Mouse (Mus musculus): Measurements from ENCODE around the gene Oaz1. TPM values are rescaled to one million over a fixed set of nuclear protein-coding genes. Genes with fewer than 3 reads are reported as not detected.

Gene Oaz1
- polyA plus RNA-seq, 1 experiment from 2014 or later: 1,935 TPM

DNA sequence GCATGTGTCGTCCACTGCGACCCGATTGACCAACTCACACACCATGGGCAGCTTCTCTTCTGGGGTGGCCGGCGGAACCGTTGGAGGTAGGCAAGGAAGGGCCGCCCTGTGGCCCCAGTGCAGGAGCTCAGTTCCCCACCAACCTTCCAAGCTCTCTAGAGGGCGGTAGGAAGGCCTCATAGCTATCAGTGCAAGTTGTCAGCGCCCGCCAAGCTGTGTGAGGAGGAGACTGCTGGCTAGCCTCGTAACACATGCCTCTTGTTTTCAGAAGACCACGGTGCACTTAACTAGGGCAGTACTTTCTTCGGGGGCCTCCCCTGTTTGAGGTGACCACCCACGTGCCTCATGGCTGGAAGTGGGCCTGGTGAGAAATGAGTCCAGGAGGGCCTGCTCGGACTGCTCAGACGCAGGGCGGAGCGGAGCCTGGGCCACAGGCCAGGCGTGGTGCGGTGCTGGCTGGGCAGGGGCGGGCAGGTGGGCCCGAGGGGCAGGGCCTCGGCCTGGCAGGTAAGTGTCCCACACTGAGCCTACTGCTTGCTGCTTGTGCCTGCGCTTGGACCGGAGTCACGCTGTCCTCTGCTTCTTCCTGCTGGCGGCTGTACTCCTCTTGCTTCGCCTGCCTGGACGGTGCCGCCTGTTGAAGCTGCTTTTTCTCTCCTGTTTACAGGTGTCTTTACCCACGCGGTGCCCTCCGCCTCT lies 34.8 kb upstream of the Oaz1 start:
- Histone ChIP-seq H3K36me3 (ENCODE audit: control insufficient read depth, insufficient read depth, low read length) (peaks cover 61% of the 10 kb centered on the region), H3K9me3 (replicated peaks; ENCODE audit: control insufficient read depth, low read length) (no peaks in the 10 kb centered on the region), H3K27ac (ENCODE audit: low read depth, low read length) (peak overlapping the region; percentile 6), H3K4me2 (no peak overlapping the region), H3K4me3 (ENCODE audit: low read depth, low read length) (no peak overlapping the region), H3K4me1 (ENCODE audit: control insufficient read depth, insufficient read depth, low read length) (peaks cover 23% of the 10 kb centered on the region), H3K9ac (ENCODE audit: low read depth, low read length) (no peak overlapping the region), H3K27me3 (ENCODE audit: control insufficient read depth, insufficient read depth, low read length) (no peaks in the 10 kb centered on the region)
- 0 out of 2 replicates have a peak, but pooled peaks have one; percentile 15 for ATAC-seq (replicated peaks; ENCODE audit: insufficient number of reproducible peaks, low FRiP score, low TSS enrichment)
- WGBS (ENCODE audit: insufficient replicate concordance): 68% methylated on average over 33 of the region's 33 CpGs

DNA sequence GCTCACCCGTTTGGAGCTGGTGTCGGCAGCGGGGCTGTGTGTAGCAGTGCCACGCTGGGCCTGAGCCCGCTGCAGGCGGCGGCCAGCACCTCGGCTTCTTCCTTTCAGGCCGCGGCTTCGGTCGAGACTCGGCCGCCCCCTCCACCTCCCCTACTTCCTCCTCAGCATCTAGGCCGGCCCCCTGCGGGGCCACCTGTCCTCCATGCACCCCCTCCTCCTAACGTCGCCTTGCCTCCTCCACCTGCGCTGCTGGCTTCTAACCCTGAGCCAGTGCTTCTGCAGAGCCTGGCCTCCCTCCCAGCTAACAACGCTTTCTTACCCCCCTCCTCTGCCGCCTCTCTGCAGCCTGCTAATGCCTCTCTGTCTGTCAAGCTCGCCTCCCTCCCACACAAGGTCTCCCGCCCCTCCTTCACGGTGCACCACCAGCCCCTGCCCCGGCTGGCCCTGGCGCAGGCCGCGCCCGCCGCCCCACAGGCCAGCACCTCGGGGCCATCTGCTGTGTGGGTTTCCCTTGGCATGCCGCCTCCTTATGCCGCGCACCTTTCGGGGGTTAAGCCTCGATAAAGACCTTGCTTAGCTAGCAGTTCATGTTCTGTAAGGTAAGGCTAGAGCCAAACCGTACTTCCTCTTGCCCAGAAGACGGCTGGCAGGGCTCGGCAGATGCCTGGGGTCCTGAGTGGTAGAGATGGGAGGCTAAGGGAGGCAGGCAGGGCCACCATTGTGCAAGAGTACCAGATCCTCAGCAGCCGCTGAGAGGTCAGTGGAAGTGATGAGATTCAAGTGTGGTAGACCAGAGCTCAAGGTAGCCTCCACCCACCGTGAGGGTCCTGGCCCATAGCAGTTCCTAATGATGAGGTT lies 34.1 kb upstream of the Oaz1 start:
- H3K4me2 ChIP-seq: no peak overlapping the region
- H3K27me3 ChIP-seq (ENCODE audit: control insufficient read depth, insufficient read depth, low read length): no peaks in the 10 kb centered on the region
- H3K9me3 ChIP-seq (replicated peaks; ENCODE audit: control insufficient read depth, low read length): no peaks in the 10 kb centered on the region
- 72% methylated on average over 41 of the region's 41 CpGs for WGBS (ENCODE audit: insufficient replicate concordance)
- peaks cover 30% of the 10 kb centered on the region for H3K4me1 ChIP-seq (ENCODE audit: control insufficient read depth, insufficient read depth, low read length)
- H3K4me3 ChIP-seq (ENCODE audit: low read depth, low read length): no peak overlapping the region
- no peak for ATAC-seq (replicated peaks; ENCODE audit: insufficient number of reproducible peaks, low FRiP score, low TSS enrichment)
- H3K36me3 ChIP-seq (ENCODE audit: control insufficient read depth, insufficient read depth, low read length): peaks cover 57% of the 10 kb centered on the region
- H3K27ac ChIP-seq (ENCODE audit: low read depth, low read length): peak overlapping the region; percentile 6; the same call in 1 of the 2 replicates
- no peak overlapping the region for H3K9ac ChIP-seq (ENCODE audit: low read depth, low read length)

- ATAC-seq (replicated peaks; ENCODE audit: insufficient number of reproducible peaks, low FRiP score, low TSS enrichment): no peak
- Histone ChIP-seq H3K27me3 (ENCODE audit: control insufficient read depth, insufficient read depth, low read length) (no peaks in the 10 kb centered on the region), H3K4me3 (ENCODE audit: low read depth, low read length) (no peak overlapping the region), H3K27ac (ENCODE audit: low read depth, low read length) (no peak overlapping the region), H3K9ac (ENCODE audit: low read depth, low read length) (no peak overlapping the region), H3K4me2 (no peak overlapping the region), H3K9me3 (replicated peaks; ENCODE audit: control insufficient read depth, low read length) (no peaks in the 10 kb centered on the region), H3K4me1 (ENCODE audit: control insufficient read depth, insufficient read depth, low read length) (peaks cover 30% of the 10 kb centered on the region), H3K36me3 (ENCODE audit: control insufficient read depth, insufficient read depth, low read length) (peaks cover 49% of the 10 kb centered on the region)
- 91% methylated on average over 13 of the region's 13 CpGs for WGBS (ENCODE audit: insufficient replicate concordance)
Observed at GRCm38 (mm10) chr10:80793033-80793784, 33.2 kb upstream of the Oaz1 start.

GRCm38 (mm10) chr10:80793803-80794202 lies 32.7 kb upstream of the Oaz1 start:
- H3K27me3 ChIP-seq (ENCODE audit: control insufficient read depth, insufficient read depth, low read length): no peaks in the 10 kb centered on the region
- ATAC-seq (replicated peaks; ENCODE audit: insufficient number of reproducible peaks, low FRiP score, low TSS enrichment): no peak
- H3K27ac ChIP-seq (ENCODE audit: low read depth, low read length): no peak overlapping the region
- H3K4me3 ChIP-seq (ENCODE audit: low read depth, low read length): no peak overlapping the region
- H3K9me3 ChIP-seq (replicated peaks; ENCODE audit: control insufficient read depth, low read length): no peaks in the 10 kb centered on the region
- peaks cover 30% of the 10 kb centered on the region for H3K4me1 ChIP-seq (ENCODE audit: control insufficient read depth, insufficient read depth, low read length)
- WGBS (ENCODE audit: insufficient replicate concordance): 82% methylated on average over 4 of the region's 4 CpGs
- H3K36me3 ChIP-seq (ENCODE audit: control insufficient read depth, insufficient read depth, low read length): peaks cover 44% of the 10 kb centered on the region
- no peak overlapping the region for H3K9ac ChIP-seq (ENCODE audit: low read depth, low read length)
- no peak overlapping the region for H3K4me2 ChIP-seq

- Histone ChIP-seq H3K4me2 (no peak overlapping the region), H3K27ac (ENCODE audit: low read depth, low read length) (no peak overlapping the region; the same call in 1 of the 2 replicates), H3K4me3 (ENCODE audit: low read depth, low read length) (no peak overlapping the region), H3K9me3 (replicated peaks; ENCODE audit: control insufficient read depth, low read length) (no peaks in the 10 kb centered on the region), H3K27me3 (ENCODE audit: control insufficient read depth, insufficient read depth, low read length) (no peaks in the 10 kb centered on the region), H3K9ac (ENCODE audit: low read depth, low read length) (no peak overlapping the region), H3K4me1 (ENCODE audit: control insufficient read depth, insufficient read depth, low read length) (peaks cover 34% of the 10 kb centered on the region), H3K36me3 (ENCODE audit: control insufficient read depth, insufficient read depth, low read length) (peaks cover 39% of the 10 kb centered on the region)
- no peak for ATAC-seq (replicated peaks; ENCODE audit: insufficient number of reproducible peaks, low FRiP score, low TSS enrichment)
- 87% methylated on average over 8 of the region's 8 CpGs for WGBS (ENCODE audit: insufficient replicate concordance)
Observed at GRCm38 (mm10) chr10:80794750-80795149, 31.7 kb upstream of the Oaz1 start.

- Histone ChIP-seq H3K27ac (ENCODE audit: low read depth, low read length) (no peak overlapping the region), H3K4me1 (ENCODE audit: control insufficient read depth, insufficient read depth, low read length) (peaks cover 31% of the 10 kb centered on the region), H3K36me3 (ENCODE audit: control insufficient read depth, insufficient read depth, low read length) (peaks cover 33% of the 10 kb centered on the region), H3K4me2 (peak overlapping the region; percentile 96), H3K4me3 (ENCODE audit: low read depth, low read length) (peak overlapping the region; percentile 90), H3K27me3 (ENCODE audit: control insufficient read depth, insufficient read depth, low read length) (no peaks in the 10 kb centered on the region), H3K9ac (ENCODE audit: low read depth, low read length) (no peak overlapping the region), H3K9me3 (replicated peaks; ENCODE audit: control insufficient read depth, low read length) (no peaks in the 10 kb centered on the region)
- no peak for ATAC-seq (replicated peaks; ENCODE audit: insufficient number of reproducible peaks, low FRiP score, low TSS enrichment)
- WGBS (ENCODE audit: insufficient replicate concordance): 75% methylated on average over 9 of the region's 9 CpGs
Observed at GRCm38 (mm10) chr10:80796307-80796848, 30.1 kb upstream of the Oaz1 start.

DNA sequence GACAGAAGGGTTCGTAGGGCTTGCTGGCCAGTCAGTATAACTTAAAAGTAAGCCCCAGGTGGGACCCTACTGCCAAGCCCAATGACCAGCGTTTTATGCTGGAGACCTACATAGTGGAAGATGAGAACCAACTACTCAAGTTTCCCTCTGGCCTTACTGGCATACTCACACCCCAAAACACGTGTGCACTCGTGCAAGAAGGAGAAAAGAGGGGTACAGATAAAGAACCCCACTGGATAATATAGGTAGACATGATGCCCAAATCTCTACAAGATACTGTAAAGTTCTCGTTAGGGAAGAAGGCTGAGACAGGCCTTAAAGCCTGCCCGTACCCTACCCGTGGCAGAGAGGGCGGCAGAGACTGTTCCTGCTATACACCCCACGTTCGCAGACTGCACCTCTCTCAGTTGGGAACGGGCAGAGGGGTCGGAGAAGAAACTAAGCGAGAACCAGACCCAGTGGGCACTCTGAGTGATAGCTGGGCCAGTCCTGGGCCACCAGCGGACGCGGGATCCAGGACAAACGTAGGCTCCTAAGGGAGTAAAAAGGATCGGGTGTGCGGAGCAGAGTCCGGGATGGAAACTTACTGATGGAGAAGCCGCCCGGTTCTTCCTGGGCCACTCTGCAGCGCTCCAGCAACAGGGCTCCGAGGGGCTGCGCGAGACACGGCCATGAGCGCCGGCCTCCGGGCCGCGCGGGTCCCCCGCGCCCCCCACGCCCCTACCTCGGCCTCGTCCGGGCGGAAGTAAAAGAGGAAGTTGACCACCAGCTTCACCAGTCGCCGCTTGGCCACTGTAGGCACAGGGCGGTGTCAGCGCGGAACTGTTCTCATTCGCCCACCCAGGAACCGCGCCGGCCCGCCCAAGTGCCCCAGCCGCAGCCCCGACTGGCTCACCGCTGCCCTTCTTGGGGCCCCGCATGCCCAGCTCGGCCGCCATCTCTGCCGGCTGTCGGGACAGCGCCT lies 29.0 kb upstream of the Oaz1 start:
- 3% methylated on average over 59 of the region's 59 CpGs for WGBS (ENCODE audit: insufficient replicate concordance)
- Histone ChIP-seq H3K4me1 (ENCODE audit: control insufficient read depth, insufficient read depth, low read length) (peaks cover 20% of the 10 kb centered on the region), H3K27ac (ENCODE audit: low read depth, low read length) (peak overlapping the region; percentile 95), H3K4me3 (ENCODE audit: low read depth, low read length) (peak overlapping the region; percentile 90), H3K9ac (ENCODE audit: low read depth, low read length) (peak overlapping the region; percentile 98), H3K27me3 (ENCODE audit: control insufficient read depth, insufficient read depth, low read length) (no peaks in the 10 kb centered on the region), H3K36me3 (ENCODE audit: control insufficient read depth, insufficient read depth, low read length) (peaks cover 31% of the 10 kb centered on the region), H3K4me2 (peak overlapping the region; percentile 96), H3K9me3 (replicated peaks; ENCODE audit: control insufficient read depth, low read length) (no peaks in the 10 kb centered on the region)
- ATAC-seq (replicated peaks; ENCODE audit: insufficient number of reproducible peaks, low FRiP score, low TSS enrichment): peak; percentile 35
